Mouse (Mus musculus) embryonic facial prominence, embryonic 12.5 days (tissue): ENCODE measurements at regions not wholly inside any gene's neighbourhood (a gene's known extent, or its start where the extent isn't known, plus 50 kb on each side); places are given as distances from the start of the nearest gene placed in this dataset.

Experiments
- ATAC-seq: fragments of 200-750 bp; cut with Nextera tagmentation; 2 replicates; pipeline ENCODE4 v1.8.0; 2017; ENCODE audit not compliant: insufficient number of reproducible peaks, insufficient read depth, low FRiP score, low TSS enrichment
- H3K27ac ChIP-seq: fragments of 300-500 bp; sonication (generic); 2 replicates; pipeline ENCODE4 v1.5.1; 2016; ENCODE audit warnings: mild to moderate bottlenecking
- H3K27me3 ChIP-seq: fragments of 300-500 bp; sonication (generic); 2 replicates; pipeline ENCODE4 v1.6.1; 2016; ENCODE audit warnings: mild to moderate bottlenecking, moderate library complexity
- H3K36me3 ChIP-seq: fragments of 300-500 bp; sonication (generic); 2 replicates; pipeline ENCODE4 v1.6.1; 2016; ENCODE audit warnings: mild to moderate bottlenecking
- H3K4me1 ChIP-seq: fragments of 300-500 bp; sonication (generic); 2 replicates; pipeline ENCODE4 v1.6.1; 2016
- H3K4me2 ChIP-seq: fragments of 300-500 bp; sonication (generic); replicated peaks from 2 replicates; pipeline ENCODE4 v1.6.1; 2016; ENCODE audit warnings: mild to moderate bottlenecking, moderate library complexity
- H3K4me3 ChIP-seq: fragments of 300-500 bp; sonication (generic); 2 replicates; pipeline ENCODE4 v1.5.1; 2016; ENCODE audit warnings: mild to moderate bottlenecking
- H3K9ac ChIP-seq: fragments of 300-500 bp; sonication (generic); 2 replicates; pipeline ENCODE4 v1.6.1; 2016; ENCODE audit warnings: mild to moderate bottlenecking, moderate library complexity
- H3K9me3 ChIP-seq: fragments of 300-500 bp; sonication (generic); 2 replicates; pipeline ENCODE4 v1.6.1; 2016; ENCODE audit warnings: mild to moderate bottlenecking, moderate library complexity
- WGBS: fragments of 180-500 bp; shearing (Covaris S2); methylation state at CpG from one replicate; pipeline ENCODE4 v1.1.7; 2016; 5-methylcytosine and 5-hydroxymethylcytosine counted together

GRCm38 (mm10) chr16:29990393-29990792, 73.8 kb upstream of the Hes1 start:
- no peak for ATAC-seq
- H3K4me2 ChIP-seq, result no peak overlapping the region
- H3K9me3 ChIP-seq, result no peaks in the 10 kb centered on the region
- no peaks in the 10 kb centered on the region for H3K27me3 ChIP-seq
- peaks cover 26% of the 10 kb centered on the region for H3K4me1 ChIP-seq
- H3K36me3 ChIP-seq, result no peaks in the 10 kb centered on the region
- H3K9ac ChIP-seq, result no peak overlapping the region
- H3K4me3 ChIP-seq, result no peak overlapping the region
- H3K27ac ChIP-seq, result no peak overlapping the region
- WGBS, result 54% methylated on average over 3 of the region's 3 CpGs

GRCm38 (mm10) chr16:29990795-29991587, 73.2 kb upstream of the Hes1 start:
- no peak overlapping the region for H3K4me2 ChIP-seq

GRCm38 (mm10) chr16:29991876-29992380, 72.3 kb upstream of the Hes1 start:
- Histone ChIP-seq H3K9ac (no peak overlapping the region), H3K4me1 (peaks cover 41% of the 10 kb centered on the region), H3K27me3 (no peaks in the 10 kb centered on the region), H3K4me3 (no peak overlapping the region), H3K27ac (no peak overlapping the region), H3K9me3 (no peaks in the 10 kb centered on the region), H3K4me2 (no peak overlapping the region), H3K36me3 (no peaks in the 10 kb centered on the region)
- WGBS, result 85% methylated on average over 8 of the region's 8 CpGs
- no peak for ATAC-seq

More at GRCm38 (mm10) chr16:29990795-29991587, 73.2 kb upstream of the Hes1 start:
- ATAC-seq, result no peak
- Histone ChIP-seq H3K36me3 (no peaks in the 10 kb centered on the region), H3K27me3 (no peaks in the 10 kb centered on the region), H3K9me3 (no peaks in the 10 kb centered on the region), H3K4me1 (peaks cover 31% of the 10 kb centered on the region), H3K4me3 (no peak overlapping the region), H3K27ac (no peak overlapping the region), H3K9ac (no peak overlapping the region)
- 59% methylated on average over 9 of the region's 9 CpGs for WGBS

GRCm38 (mm10) chr16:29993111-29993510, 71.1 kb upstream of the Hes1 start:
- ATAC-seq, result no peak
- peaks cover 43% of the 10 kb centered on the region for H3K4me1 ChIP-seq

GRCm38 (mm10) chr16:29993535-29993934, 70.6 kb upstream of the Hes1 start:
- H3K9ac ChIP-seq, result no peak overlapping the region

More at GRCm38 (mm10) chr16:29993111-29993510, 71.1 kb upstream of the Hes1 start:
- Histone ChIP-seq H3K36me3 (no peaks in the 10 kb centered on the region), H3K27ac (no peak overlapping the region), H3K9ac (no peak overlapping the region), H3K27me3 (no peaks in the 10 kb centered on the region), H3K4me2 (no peak overlapping the region), H3K9me3 (no peaks in the 10 kb centered on the region), H3K4me3 (no peak overlapping the region)
- WGBS, result 75% methylated on average over 7 of the region's 7 CpGs

GRCm38 (mm10) chr16:29996139-29997069, 67.8 kb upstream of the Hes1 start:
- Histone ChIP-seq H3K27ac (peak overlapping the region; percentile 67), H3K9me3 (no peaks in the 10 kb centered on the region), H3K36me3 (no peaks in the 10 kb centered on the region), H3K27me3 (no peaks in the 10 kb centered on the region), H3K4me1 (peaks cover 26% of the 10 kb centered on the region), H3K4me2 (peak overlapping the region; percentile 21; the same call in 1 of the 2 replicates), H3K4me3 (no peak overlapping the region), H3K9ac (no peak overlapping the region)
- WGBS, result 11% methylated on average over 12 of the region's 12 CpGs
- ATAC-seq, result peak; percentile 67

More at GRCm38 (mm10) chr16:29993535-29993934, 70.6 kb upstream of the Hes1 start:
- peaks cover 43% of the 10 kb centered on the region for H3K4me1 ChIP-seq
- no peak for ATAC-seq
- H3K36me3 ChIP-seq, result no peaks in the 10 kb centered on the region
- H3K27ac ChIP-seq, result no peak overlapping the region
- no peak overlapping the region for H3K4me3 ChIP-seq
- no peaks in the 10 kb centered on the region for H3K27me3 ChIP-seq
- WGBS, result 57% methylated on average over 6 of the region's 6 CpGs
- no peaks in the 10 kb centered on the region for H3K9me3 ChIP-seq
- H3K4me2 ChIP-seq, result no peak overlapping the region

- H3K27ac ChIP-seq, result no peak overlapping the region
- 56% methylated on average over 2 of the region's 2 CpGs for WGBS
- no peak overlapping the region for H3K4me3 ChIP-seq
- no peaks in the 10 kb centered on the region for H3K9me3 ChIP-seq
- no peaks in the 10 kb centered on the region for H3K36me3 ChIP-seq
- no peak overlapping the region for H3K9ac ChIP-seq
- peaks cover 24% of the 10 kb centered on the region for H3K4me1 ChIP-seq
- no peak for ATAC-seq
- H3K27me3 ChIP-seq, result no peaks in the 10 kb centered on the region
- H3K4me2 ChIP-seq, result no peak overlapping the region
Measured at GRCm38 (mm10) chr16:30000166-30000565, 64.0 kb upstream of the Hes1 start.

GRCm38 (mm10) chr16:30005124-30005523, 59.1 kb upstream of the Hes1 start:
- H3K4me1 ChIP-seq, result peaks cover 44% of the 10 kb centered on the region
- H3K4me2 ChIP-seq, result no peak overlapping the region
- WGBS, result 27% methylated on average over 3 of the region's 3 CpGs
- H3K9ac ChIP-seq, result no peak overlapping the region
- H3K36me3 ChIP-seq, result no peaks in the 10 kb centered on the region
- no peaks in the 10 kb centered on the region for H3K27me3 ChIP-seq
- no peak overlapping the region for H3K27ac ChIP-seq
- H3K9me3 ChIP-seq, result no peaks in the 10 kb centered on the region
- H3K4me3 ChIP-seq, result no peak overlapping the region
- no peak for ATAC-seq

- ATAC-seq, result no peak
- Histone ChIP-seq H3K27ac (peak overlapping the region; percentile 20; the same call in 1 of the 2 replicates), H3K4me1 (peaks cover 46% of the 10 kb centered on the region)
Measured at GRCm38 (mm10) chr16:30006826-30007225, 57.4 kb upstream of the Hes1 start.

GRCm38 (mm10) chr16:30008451-30009357, 55.5 kb upstream of the Hes1 start:
- Histone ChIP-seq H3K27ac (peak overlapping the region; percentile 89), H3K27me3 (no peaks in the 10 kb centered on the region), H3K4me3 (peak overlapping the region; percentile 38), H3K36me3 (no peaks in the 10 kb centered on the region), H3K4me2 (peak overlapping the region; percentile 93), H3K9ac (peak overlapping the region; percentile 54), H3K4me1 (peaks cover 42% of the 10 kb centered on the region), H3K9me3 (no peaks in the 10 kb centered on the region)
- ATAC-seq, result peak; percentile 90
- WGBS, result 2% methylated on average over 45 of the region's 62 CpGs

More at GRCm38 (mm10) chr16:30006826-30007225, 57.4 kb upstream of the Hes1 start:
- no peaks in the 10 kb centered on the region for H3K36me3 ChIP-seq
- no peak overlapping the region for H3K9ac ChIP-seq
- H3K4me2 ChIP-seq, result no peak overlapping the region
- no peak overlapping the region for H3K4me3 ChIP-seq
- H3K9me3 ChIP-seq, result no peaks in the 10 kb centered on the region
- 14% methylated on average over 4 of the region's 4 CpGs for WGBS
- no peaks in the 10 kb centered on the region for H3K27me3 ChIP-seq
